Mouse (Mus musculus): ENCODE measurements at regions not wholly inside any gene's neighbourhood (a gene's known extent, or its start where the extent isn't known, plus 50 kb on each side); places are given as distances from the start of the nearest gene placed in this dataset.

DNA sequence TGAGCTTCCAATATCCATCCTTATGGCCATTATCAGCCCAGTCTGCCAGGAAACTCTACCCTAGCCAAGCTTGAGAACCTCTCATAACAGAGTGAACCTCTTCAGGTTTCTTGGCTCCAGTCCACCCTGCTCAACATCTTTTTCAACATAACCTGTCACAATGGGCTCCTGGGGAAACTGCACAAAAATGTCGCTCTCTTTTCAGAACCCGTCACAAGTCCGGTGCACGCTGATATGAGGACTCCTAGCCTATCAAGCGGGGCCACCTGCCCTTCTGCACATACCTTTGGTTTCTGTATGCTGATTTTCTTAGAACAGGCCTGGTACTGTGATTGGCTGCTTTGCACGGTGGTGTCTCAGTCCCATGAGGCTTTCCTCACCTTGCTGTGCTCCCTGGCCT, 216.9 kb downstream of the Pik3r1 start:
- no peak for DNase-seq (ENCODE audit: low spot score)
- no peak for ATAC-seq (replicated peaks; ENCODE audit: low FRiP score, low TSS enrichment, low read depth)
- H3K4me3 ChIP-seq (ENCODE audit: low read depth, low read length) = no peak overlapping the region
- 91% methylated on average over 6 of the region's 6 CpGs for WGBS
- no peaks in the 10 kb centered on the region for H3K36me3 ChIP-seq (ENCODE audit: control insufficient read depth, insufficient read depth, low read length)
- no peaks in the 10 kb centered on the region for H3K27me3 ChIP-seq (replicated peaks; ENCODE audit: control insufficient read depth, insufficient read depth, low read length)
- 0 out of 2 replicates have a peak, but pooled peaks cover 1% of the 10 kb centered on the region for H3K4me1 ChIP-seq (replicated peaks; ENCODE audit: control insufficient read depth, insufficient read depth, low read length)
- no peak overlapping the region for H3K27ac ChIP-seq (ENCODE audit: low read depth)
- no peaks in the 10 kb centered on the region for H3K9me3 ChIP-seq (ENCODE audit: control insufficient read depth, low read length)
- H3K4me2 ChIP-seq (ENCODE audit: low read length) = no peak overlapping the region
- no peak overlapping the region for H3K9ac ChIP-seq (ENCODE audit: low read length)

- Histone ChIP-seq H3K9me3 (ENCODE audit: control insufficient read depth, low read length) (no peaks in the 10 kb centered on the region), H3K4me3 (ENCODE audit: low read depth, low read length) (no peak overlapping the region), H3K36me3 (ENCODE audit: control insufficient read depth, insufficient read depth, low read length) (no peaks in the 10 kb centered on the region), H3K27me3 (replicated peaks; ENCODE audit: control insufficient read depth, insufficient read depth, low read length) (no peaks in the 10 kb centered on the region), H3K9ac (ENCODE audit: low read length) (no peak overlapping the region), H3K4me1 (replicated peaks; ENCODE audit: control insufficient read depth, insufficient read depth, low read length) (0 out of 2 replicates have a peak, but pooled peaks cover 4% of the 10 kb centered on the region), H3K4me2 (ENCODE audit: low read length) (no peak overlapping the region), H3K27ac (ENCODE audit: low read depth) (no peak overlapping the region)
- no peak for ATAC-seq (replicated peaks; ENCODE audit: low FRiP score, low TSS enrichment, low read depth)
- WGBS = 83% methylated on average over 5 of the region's 5 CpGs
- no peak for DNase-seq (ENCODE audit: low spot score)
Observed at GRCm38 (mm10) chr13:101550526-101550925, 217.5 kb downstream of the Pik3r1 start.

GRCm38 (mm10) chr13:101547887-101548286, 220.1 kb downstream of the Pik3r1 start:
- Histone ChIP-seq H3K36me3 (ENCODE audit: control insufficient read depth, insufficient read depth, low read length) (no peaks in the 10 kb centered on the region), H3K9me3 (ENCODE audit: control insufficient read depth, low read length) (no peaks in the 10 kb centered on the region), H3K9ac (ENCODE audit: low read length) (no peak overlapping the region), H3K4me2 (ENCODE audit: low read length) (peak overlapping the region; percentile 13; the same call in 1 of the 2 replicates), H3K4me3 (ENCODE audit: low read depth, low read length) (no peak overlapping the region), H3K27ac (ENCODE audit: low read depth) (no peak overlapping the region), H3K4me1 (replicated peaks; ENCODE audit: control insufficient read depth, insufficient read depth, low read length) (0 out of 2 replicates have a peak, but pooled peaks cover 4% of the 10 kb centered on the region), H3K27me3 (replicated peaks; ENCODE audit: control insufficient read depth, insufficient read depth, low read length) (no peaks in the 10 kb centered on the region)
- no peak for ATAC-seq (replicated peaks; ENCODE audit: low FRiP score, low TSS enrichment, low read depth)
- DNase-seq (ENCODE audit: low spot score) = no peak
- 19% methylated on average over 6 of the region's 6 CpGs for WGBS

DNA sequence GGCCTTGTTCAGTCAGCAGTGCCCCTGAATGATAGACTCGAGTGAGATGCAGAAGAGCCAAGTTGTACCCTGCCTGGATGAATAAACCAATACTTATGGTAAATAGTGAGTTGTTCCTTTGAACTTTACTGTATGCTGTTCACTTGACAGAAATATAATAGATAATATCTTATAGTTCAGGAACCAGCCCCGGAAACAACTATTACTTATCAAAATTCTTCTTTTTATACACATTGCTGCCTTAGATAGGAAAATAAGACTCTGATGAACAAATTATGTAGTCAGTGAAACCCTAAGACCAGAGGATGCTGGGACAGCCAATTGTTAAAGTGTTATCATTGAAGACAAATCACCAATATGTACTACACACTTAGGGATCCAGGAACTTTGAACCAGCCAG, 220.7 kb downstream of the Pik3r1 start:
- ATAC-seq (replicated peaks; ENCODE audit: low FRiP score, low TSS enrichment, low read depth) = no peak
- DNase-seq (ENCODE audit: low spot score) = no peak
- H3K4me3 ChIP-seq (ENCODE audit: low read depth, low read length) = no peak overlapping the region
- H3K27ac ChIP-seq (ENCODE audit: low read depth) = no peak overlapping the region
- H3K9ac ChIP-seq (ENCODE audit: low read length) = no peak overlapping the region
- no peak overlapping the region for H3K4me2 ChIP-seq (ENCODE audit: low read length)
- WGBS = 85% methylated on average over 2 of the region's 2 CpGs
- H3K27me3 ChIP-seq (replicated peaks; ENCODE audit: control insufficient read depth, insufficient read depth, low read length) = no peaks in the 10 kb centered on the region
- no peaks in the 10 kb centered on the region for H3K36me3 ChIP-seq (ENCODE audit: control insufficient read depth, insufficient read depth, low read length)
- H3K9me3 ChIP-seq (ENCODE audit: control insufficient read depth, low read length) = no peaks in the 10 kb centered on the region
- 0 out of 2 replicates have a peak, but pooled peaks cover 4% of the 10 kb centered on the region for H3K4me1 ChIP-seq (replicated peaks; ENCODE audit: control insufficient read depth, insufficient read depth, low read length)

GRCm38 (mm10) chr13:101545344-101546181, 222.5 kb downstream of the Pik3r1 start:
- no peak for ATAC-seq (replicated peaks; ENCODE audit: low FRiP score, low TSS enrichment, low read depth)
- no peak overlapping the region for H3K9ac ChIP-seq (ENCODE audit: low read length)
- DNase-seq (ENCODE audit: low spot score) = no peak

DNA sequence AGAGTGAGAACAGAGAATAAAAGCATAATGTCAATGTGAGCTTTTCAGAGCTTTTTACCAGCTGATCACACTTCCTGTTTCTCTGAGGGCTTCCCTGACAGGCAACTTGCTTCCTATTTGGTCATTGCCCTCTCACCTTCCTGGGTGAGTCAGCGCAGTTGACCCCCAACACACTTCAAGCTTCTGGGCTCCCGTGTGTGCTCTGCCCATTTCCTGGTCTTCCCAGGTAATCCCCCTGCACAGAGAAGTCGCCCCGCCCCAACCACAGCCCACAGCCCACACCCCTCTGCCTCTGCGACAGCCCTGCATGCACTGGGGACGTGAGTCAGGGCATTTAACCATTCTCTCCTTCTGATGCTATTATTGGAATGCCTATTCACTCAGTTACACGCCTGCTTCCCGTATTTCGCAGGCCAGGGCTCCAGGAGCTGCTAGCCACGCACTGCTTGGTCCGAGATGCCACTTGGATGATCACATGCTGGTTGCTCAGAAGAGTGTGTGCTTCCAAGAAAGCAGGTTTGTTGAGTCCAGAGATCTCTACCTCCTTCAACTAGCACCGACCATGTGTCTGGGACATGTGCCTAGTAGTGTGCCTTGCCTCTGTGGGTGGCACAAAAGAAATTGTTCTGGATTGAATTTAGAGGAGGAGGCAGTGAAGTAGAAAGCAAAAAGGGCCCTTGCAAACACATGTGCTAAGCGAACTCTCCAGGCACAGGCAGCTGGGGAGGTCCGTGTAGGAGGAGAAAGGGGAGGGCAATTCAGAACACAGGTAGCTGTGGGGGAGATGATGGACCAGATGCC, 227.4 kb downstream of the Pik3r1 start:
- 0 out of 2 replicates have a peak overlapping the region, but pooled peaks have one; percentile 18 for H3K4me2 ChIP-seq (ENCODE audit: low read length)
- H3K9ac ChIP-seq (ENCODE audit: low read length) = no peak overlapping the region
- no peaks in the 10 kb centered on the region for H3K9me3 ChIP-seq (ENCODE audit: control insufficient read depth, low read length)
- H3K27me3 ChIP-seq (replicated peaks; ENCODE audit: control insufficient read depth, insufficient read depth, low read length) = no peaks in the 10 kb centered on the region
- no peak overlapping the region for H3K27ac ChIP-seq (ENCODE audit: low read depth)
- whole genome bisulfite sequencing = 47% methylated on average over 14 of the region's 14 CpGs
- H3K36me3 ChIP-seq (ENCODE audit: control insufficient read depth, insufficient read depth, low read length) = no peaks in the 10 kb centered on the region
- H3K4me3 ChIP-seq (ENCODE audit: low read depth, low read length) = no peak overlapping the region
- ATAC-seq (replicated peaks; ENCODE audit: low FRiP score, low TSS enrichment, low read depth) (peak; percentile 78), DNase-seq (ENCODE audit: low spot score) (no peak)
- no peaks in the 10 kb centered on the region for H3K4me1 ChIP-seq (replicated peaks; ENCODE audit: control insufficient read depth, insufficient read depth, low read length)

More at GRCm38 (mm10) chr13:101545344-101546181, 222.5 kb downstream of the Pik3r1 start:
- H3K4me1 ChIP-seq (replicated peaks; ENCODE audit: control insufficient read depth, insufficient read depth, low read length) = 0 out of 2 replicates have a peak, but pooled peaks cover 4% of the 10 kb centered on the region
- H3K4me3 ChIP-seq (ENCODE audit: low read depth, low read length) = no peak overlapping the region
- H3K27me3 ChIP-seq (replicated peaks; ENCODE audit: control insufficient read depth, insufficient read depth, low read length) = no peaks in the 10 kb centered on the region
- H3K4me2 ChIP-seq (ENCODE audit: low read length) = no peak overlapping the region
- no peaks in the 10 kb centered on the region for H3K36me3 ChIP-seq (ENCODE audit: control insufficient read depth, insufficient read depth, low read length)
- no peaks in the 10 kb centered on the region for H3K9me3 ChIP-seq (ENCODE audit: control insufficient read depth, low read length)
- WGBS = 45% methylated on average over 6 of the region's 6 CpGs
- no peak overlapping the region for H3K27ac ChIP-seq (ENCODE audit: low read depth)

- Histone ChIP-seq H3K4me3 (ENCODE audit: low read depth, low read length) (no peak overlapping the region), H3K27me3 (replicated peaks; ENCODE audit: control insufficient read depth, insufficient read depth, low read length) (no peaks in the 10 kb centered on the region), H3K4me1 (replicated peaks; ENCODE audit: control insufficient read depth, insufficient read depth, low read length) (no peaks in the 10 kb centered on the region), H3K36me3 (ENCODE audit: control insufficient read depth, insufficient read depth, low read length) (no peaks in the 10 kb centered on the region), H3K9me3 (ENCODE audit: control insufficient read depth, low read length) (no peaks in the 10 kb centered on the region), H3K9ac (ENCODE audit: low read length) (no peak overlapping the region), H3K4me2 (ENCODE audit: low read length) (no peak overlapping the region), H3K27ac (ENCODE audit: low read depth) (no peak overlapping the region)
- ATAC-seq (replicated peaks; ENCODE audit: low FRiP score, low TSS enrichment, low read depth) = no peak
- DNase-seq (ENCODE audit: low spot score) = no peak
- WGBS = 62% methylated on average over 1 of the region's 1 CpGs
Observed at GRCm38 (mm10) chr13:101538110-101538509, 229.9 kb downstream of the Pik3r1 start.

- Histone ChIP-seq H3K4me3 (ENCODE audit: low read depth, low read length) (no peak overlapping the region), H3K9me3 (ENCODE audit: control insufficient read depth, low read length) (no peaks in the 10 kb centered on the region), H3K4me2 (ENCODE audit: low read length) (no peak overlapping the region), H3K4me1 (replicated peaks; ENCODE audit: control insufficient read depth, insufficient read depth, low read length) (no peaks in the 10 kb centered on the region), H3K36me3 (ENCODE audit: control insufficient read depth, insufficient read depth, low read length) (no peaks in the 10 kb centered on the region), H3K9ac (ENCODE audit: low read length) (no peak overlapping the region), H3K27ac (ENCODE audit: low read depth) (no peak overlapping the region), H3K27me3 (replicated peaks; ENCODE audit: control insufficient read depth, insufficient read depth, low read length) (no peaks in the 10 kb centered on the region)
- ATAC-seq (replicated peaks; ENCODE audit: low FRiP score, low TSS enrichment, low read depth) (no peak), DNase-seq (ENCODE audit: low spot score) (no peak)
- 96% methylated on average over 1 of the region's 1 CpGs for WGBS
Observed at GRCm38 (mm10) chr13:101536019-101536418, 232.0 kb downstream of the Pik3r1 start.

Measured in intestine, embryonic 14.5 days (tissue).